Mouse (Mus musculus) stomach, postnatal 0 days (tissue): Measurements from ENCODE around the gene Acot7. TPM values are rescaled to one million over a fixed set of nuclear protein-coding genes. Genes with fewer than 3 reads are reported as not detected.

Experiments used
- ATAC-seq: fragments of 200-750 bp; cut with Nextera tagmentation; 2 replicates; pipeline ENCODE4 v1.8.0; 2017; ENCODE audit not compliant: low FRiP score, low TSS enrichment
- DNase-seq: peaks from one replicate; pipeline ENCODE4 v3.0.0-alpha.2; 2016; ENCODE audit warnings: low spot score
- H3K27ac ChIP-seq: fragments of 300-500 bp; sonication (generic); replicated peaks from 2 replicates; pipeline ENCODE4 v1.5.1; 2014; ENCODE audit warnings: mild to moderate bottlenecking, control low read depth
- H3K27me3 ChIP-seq: fragments of 300-500 bp; sonication (generic); 2 replicates; pipeline ENCODE4 v1.6.1; 2014; ENCODE audit warnings: low read length; ENCODE audit not compliant: control insufficient read depth, insufficient read depth
- H3K36me3 ChIP-seq: fragments of 300-500 bp; sonication (generic); 2 replicates; pipeline ENCODE4 v1.6.1; 2014; ENCODE audit warnings: low read length, mixed read lengths; ENCODE audit not compliant: control insufficient read depth, insufficient read depth
- H3K4me1 ChIP-seq: fragments of 300-500 bp; sonication (generic); replicated peaks from 2 replicates; pipeline ENCODE4 v1.6.1; 2014; ENCODE audit warnings: antibody characterized with exemption; ENCODE audit not compliant: control insufficient read depth, insufficient read depth
- H3K4me2 ChIP-seq: fragments of 300-500 bp; sonication (generic); replicated peaks from 2 replicates; pipeline ENCODE4 v1.6.1; 2014; ENCODE audit warnings: low read depth, mild to moderate bottlenecking, control low read depth, moderate library complexity
- H3K4me3 ChIP-seq: fragments of 300-500 bp; sonication (generic); 2 replicates; pipeline ENCODE4 v1.5.1; 2014; ENCODE audit warnings: low read depth, low read length, control low read depth
- H3K9ac ChIP-seq: fragments of 300-500 bp; sonication (generic); 2 replicates; pipeline ENCODE4 v1.6.1; 2014; ENCODE audit warnings: mild to moderate bottlenecking, low read length, control low read depth, mixed read lengths
- H3K9me3 ChIP-seq: fragments of 300-500 bp; sonication (generic); 2 replicates; pipeline ENCODE4 v1.6.1; 2016; ENCODE audit warnings: low read length; ENCODE audit not compliant: control insufficient read depth
- CTCF ChIP-seq: IDR thresholded peaks from 2 replicates; pipeline ENCODE4 v1.5.1; 2016; ENCODE audit warnings: antibody characterized with exemption, low read depth, mild to moderate bottlenecking, moderate library complexity
- EP300 ChIP-seq: optimal IDR thresholded peaks from 2 replicates; pipeline ENCODE3; 2016; ENCODE audit warnings: antibody characterized with exemption
- WGBS: fragments of 180-500 bp; shearing (Covaris S2); extraction: QIAGEN DNeasy Blood & Tissue Kit; methylation state at CpG from one replicate; pipeline ENCODE4 v1.1.7; 2014; 5-methylcytosine and 5-hydroxymethylcytosine counted together
- polyA plus RNA-seq: library from polyadenylated mRNA; unstranded; fragments of >200 nt; fragmentation: Nextera tagmentation; extraction: Ambion mirVana; gene quantifications from 2 replicates; pipeline ENCODE4 v1.2.1, GENCODE M21; 2015

Gene Acot7
- polyA plus RNA-seq, 1 experiment from 2014 or later, result 55.0 TPM

GRCm38 (mm10) chr4:152190096-152190653, 12.2 kb downstream of the Acot7 start:
- H3K4me1 ChIP-seq, result peaks cover 12% of the 10 kb centered on the region
- H3K27ac ChIP-seq, result peak overlapping the region; percentile 40; the same call in 1 of the 2 replicates
- no peak overlapping the region for H3K9ac ChIP-seq
- WGBS, result 62% methylated on average over 11 of the region's 11 CpGs
- H3K27me3 ChIP-seq, result no peaks in the 10 kb centered on the region
- H3K9me3 ChIP-seq, result no peaks in the 10 kb centered on the region
- no peak overlapping the region for H3K4me2 ChIP-seq
- DNase-seq, result no peak
- no peak for TF ChIP-seq CTCF
- no peak for TF ChIP-seq EP300
- H3K4me3 ChIP-seq, result no peak overlapping the region
- H3K36me3 ChIP-seq, result no peaks in the 10 kb centered on the region
- ATAC-seq, result no peak

GRCm38 (mm10) chr4:152190701-152191100, 12.8 kb downstream of the Acot7 start:
- no peak for TF ChIP-seq EP300
- no peak for TF ChIP-seq CTCF
- DNase-seq, result no peak
- Histone ChIP-seq H3K27ac (peak overlapping the region; percentile 40; the same call in 1 of the 2 replicates), H3K9me3 (no peaks in the 10 kb centered on the region), H3K36me3 (no peaks in the 10 kb centered on the region), H3K4me1 (peaks cover 9% of the 10 kb centered on the region), H3K4me2 (no peak overlapping the region), H3K4me3 (no peak overlapping the region), H3K27me3 (no peaks in the 10 kb centered on the region), H3K9ac (no peak overlapping the region)
- ATAC-seq, result no peak
- WGBS, result 73% methylated on average over 5 of the region's 5 CpGs

GRCm38 (mm10) chr4:152192569-152192968, 14.6 kb downstream of the Acot7 start:
- Histone ChIP-seq H3K27me3 (no peaks in the 10 kb centered on the region), H3K9ac (no peak overlapping the region), H3K4me2 (no peak overlapping the region), H3K36me3 (no peaks in the 10 kb centered on the region), H3K9me3 (no peaks in the 10 kb centered on the region), H3K4me1 (no peaks in the 10 kb centered on the region), H3K27ac (no peak overlapping the region), H3K4me3 (no peak overlapping the region)
- ATAC-seq (no peak), DNase-seq (no peak)
- WGBS, result 23% methylated on average over 4 of the region's 4 CpGs
- TF ChIP-seq CTCF, result no peak
- TF ChIP-seq EP300, result no peak

- H3K4me3 ChIP-seq, result no peak overlapping the region
- H3K36me3 ChIP-seq, result no peaks in the 10 kb centered on the region
- no peaks in the 10 kb centered on the region for H3K4me1 ChIP-seq
- 69% methylated on average over 3 of the region's 3 CpGs for WGBS
- no peaks in the 10 kb centered on the region for H3K9me3 ChIP-seq
- TF ChIP-seq EP300, result no peak
- no peak for TF ChIP-seq CTCF
- no peaks in the 10 kb centered on the region for H3K27me3 ChIP-seq
- no peak overlapping the region for H3K9ac ChIP-seq
- H3K4me2 ChIP-seq, result no peak overlapping the region
- no peak for ATAC-seq
- DNase-seq, result no peak
- H3K27ac ChIP-seq, result no peak overlapping the region
Observed at GRCm38 (mm10) chr4:152194476-152195175, 16.7 kb downstream of the Acot7 start.

GRCm38 (mm10) chr4:152196276-152196675, 18.3 kb downstream of the Acot7 start:
- TF ChIP-seq CTCF (no peak), EP300 (no peak)
- no peaks in the 10 kb centered on the region for H3K36me3 ChIP-seq
- 87% methylated on average over 8 of the region's 9 CpGs for WGBS

GRCm38 (mm10) chr4:152197545-152197944, 19.6 kb downstream of the Acot7 start:
- ATAC-seq, result peak; percentile 85

More at GRCm38 (mm10) chr4:152196276-152196675, 18.3 kb downstream of the Acot7 start:
- no peaks in the 10 kb centered on the region for H3K9me3 ChIP-seq
- no peak overlapping the region for H3K27ac ChIP-seq
- ATAC-seq (no peak), DNase-seq (no peak)
- no peak overlapping the region for H3K4me2 ChIP-seq
- no peak overlapping the region for H3K9ac ChIP-seq
- H3K4me3 ChIP-seq, result no peak overlapping the region
- no peaks in the 10 kb centered on the region for H3K4me1 ChIP-seq
- no peaks in the 10 kb centered on the region for H3K27me3 ChIP-seq

More at GRCm38 (mm10) chr4:152197545-152197944, 19.6 kb downstream of the Acot7 start:
- H3K36me3 ChIP-seq, result no peaks in the 10 kb centered on the region
- H3K4me3 ChIP-seq, result no peak overlapping the region
- H3K4me1 ChIP-seq, result no peaks in the 10 kb centered on the region
- WGBS, result 59% methylated on average over 5 of the region's 5 CpGs
- H3K9me3 ChIP-seq, result no peaks in the 10 kb centered on the region
- TF ChIP-seq CTCF, result no peak
- TF ChIP-seq EP300, result no peak
- no peak for DNase-seq
- no peak overlapping the region for H3K4me2 ChIP-seq
- H3K27ac ChIP-seq, result no peak overlapping the region
- no peak overlapping the region for H3K9ac ChIP-seq
- no peaks in the 10 kb centered on the region for H3K27me3 ChIP-seq
